Mouse (Mus musculus): ENCODE data around the gene Eri3.

The Eri3 gene

GRCm38 (mm10) chr4:117630053-117630670, 80.0 kb downstream of the Eri3 start:
- no peak for DNase-seq

DNA sequence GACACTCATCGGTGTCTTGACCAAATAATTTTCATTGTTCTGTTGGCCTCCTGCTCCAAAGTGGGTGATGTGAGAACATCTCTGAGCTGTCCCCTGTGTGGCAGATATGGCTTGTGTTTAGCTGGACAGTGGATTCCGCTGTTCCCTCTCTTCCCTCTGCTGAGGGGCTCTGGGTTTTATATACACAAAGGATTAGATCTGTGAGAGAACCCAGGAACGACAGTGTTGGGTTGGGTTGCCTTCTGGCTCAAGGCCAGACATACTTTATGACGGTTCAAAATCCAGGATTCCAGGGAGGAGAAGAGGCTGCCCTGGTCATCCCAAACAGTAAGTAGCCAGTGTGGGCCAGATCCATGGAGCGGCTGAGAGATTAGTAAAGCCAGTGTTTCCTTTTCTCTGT, 83.4 kb downstream of the Eri3 start:
- no peak for DNase-seq

GRCm38 (mm10) chr4:117634642-117635041, 84.5 kb downstream of the Eri3 start:
- no peak for DNase-seq

GRCm38 (mm10) chr4:117636152-117636551, 86.0 kb downstream of the Eri3 start:
- no peak for DNase-seq

GRCm38 (mm10) chr4:117636891-117637613, 86.9 kb downstream of the Eri3 start:
- DNase-seq = no peak

DNA sequence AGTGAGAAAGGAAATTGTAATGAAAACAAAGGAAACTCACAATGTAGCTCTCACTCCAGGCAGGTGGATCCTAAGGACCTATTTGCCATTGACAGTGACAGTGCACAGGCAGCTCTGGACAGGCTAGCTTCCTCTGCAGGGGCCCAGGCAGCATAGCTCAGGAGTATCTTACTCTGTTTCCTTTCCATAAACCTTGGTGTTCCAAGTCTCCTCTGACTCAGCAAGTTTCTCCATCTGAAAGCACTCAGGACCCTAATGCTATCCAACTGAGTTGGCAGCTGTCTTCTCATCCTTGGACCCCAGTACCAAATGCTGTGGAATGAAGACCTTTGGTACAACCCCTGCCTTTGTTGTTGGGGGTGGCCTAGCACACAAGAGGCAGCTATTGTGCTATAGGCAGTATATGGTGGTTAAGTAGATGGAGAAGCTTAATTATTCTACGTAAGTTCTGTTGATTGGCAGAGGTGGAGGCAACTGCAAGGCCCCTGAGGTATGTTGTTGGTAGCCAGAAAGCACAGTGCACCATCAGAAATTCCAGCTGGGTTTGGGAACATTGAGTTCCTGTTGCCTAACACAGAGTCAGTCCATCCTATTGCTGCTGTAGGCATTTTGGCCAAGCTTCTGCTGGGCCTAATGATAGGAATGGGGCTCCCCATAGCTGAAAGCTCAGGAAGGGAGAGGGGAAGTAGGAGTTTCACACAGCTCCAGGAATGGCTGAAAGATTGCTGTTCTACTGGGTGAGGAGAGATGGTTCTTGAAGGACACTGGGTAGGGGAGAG, 90.9 kb downstream of the Eri3 start:
- DNase-seq = no peak

DNA sequence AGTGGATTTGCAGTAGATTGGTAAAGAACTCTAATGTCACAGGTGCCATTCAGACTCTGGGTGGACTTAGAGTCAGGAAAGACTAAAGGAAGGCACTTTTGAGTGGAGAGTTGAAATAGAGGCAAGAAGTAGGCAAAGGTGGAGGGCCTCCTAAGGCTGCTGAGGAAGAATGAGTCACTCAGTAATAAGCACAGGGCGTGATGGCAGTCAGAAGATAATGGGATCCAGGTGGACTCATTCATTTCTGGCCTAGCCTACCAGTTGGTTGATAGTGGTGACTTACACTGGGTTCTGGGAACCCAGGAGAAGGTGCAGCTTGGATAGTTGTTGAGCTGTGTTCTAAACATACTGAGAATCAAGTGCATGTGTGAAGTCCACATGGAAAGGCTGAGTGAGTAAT, 91.6 kb downstream of the Eri3 start:
- no peak for DNase-seq

DNA sequence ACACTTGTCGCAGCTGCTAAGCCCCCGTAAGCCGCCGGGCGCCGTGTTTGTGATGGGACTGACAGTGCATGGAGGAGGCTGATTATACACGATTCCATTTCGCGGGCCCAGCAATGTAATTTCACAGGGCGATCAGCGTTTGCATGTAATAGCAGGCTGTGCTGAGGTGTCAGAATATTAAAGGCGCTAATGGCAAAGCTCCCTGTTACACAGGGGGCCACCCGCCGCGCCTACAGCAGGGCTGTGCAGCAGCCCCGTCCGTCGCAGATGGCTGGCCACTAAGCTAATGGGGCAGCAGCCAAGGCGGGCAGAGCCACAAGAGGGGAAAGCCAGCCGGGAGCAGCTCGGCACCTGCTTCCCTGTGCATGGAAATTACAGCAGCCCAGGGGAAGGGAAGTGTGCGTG, 94.9 kb downstream of the Eri3 start:
- DNase-seq = peak; percentile 41

DNA sequence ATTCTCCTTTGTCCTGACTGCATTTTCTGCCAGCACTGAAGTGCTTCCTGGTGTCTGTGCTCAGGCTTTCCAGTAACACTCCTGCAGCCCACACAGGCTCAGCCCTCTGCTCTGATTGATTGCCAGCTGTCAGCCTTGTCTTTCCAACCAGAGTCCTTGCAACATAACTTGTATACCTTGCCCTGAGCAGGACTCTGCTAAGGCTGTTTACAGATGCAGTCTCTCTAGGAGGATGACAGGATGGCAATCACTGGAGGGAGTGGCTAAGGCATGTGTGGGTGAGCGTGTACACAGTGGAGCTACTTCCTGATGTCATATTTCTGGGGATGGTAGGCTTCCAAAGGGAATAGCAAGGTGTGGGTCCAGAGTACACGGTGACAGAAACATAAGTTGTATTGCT, 95.7 kb downstream of the Eri3 start:
- no peak for DNase-seq

GRCm38 (mm10) chr4:117646496-117646895, 96.3 kb downstream of the Eri3 start:
- no peak for DNase-seq

GRCm38 (mm10) chr4:117646926-117647755, 97.0 kb downstream of the Eri3 start:
- DNase-seq = no peak

DNA sequence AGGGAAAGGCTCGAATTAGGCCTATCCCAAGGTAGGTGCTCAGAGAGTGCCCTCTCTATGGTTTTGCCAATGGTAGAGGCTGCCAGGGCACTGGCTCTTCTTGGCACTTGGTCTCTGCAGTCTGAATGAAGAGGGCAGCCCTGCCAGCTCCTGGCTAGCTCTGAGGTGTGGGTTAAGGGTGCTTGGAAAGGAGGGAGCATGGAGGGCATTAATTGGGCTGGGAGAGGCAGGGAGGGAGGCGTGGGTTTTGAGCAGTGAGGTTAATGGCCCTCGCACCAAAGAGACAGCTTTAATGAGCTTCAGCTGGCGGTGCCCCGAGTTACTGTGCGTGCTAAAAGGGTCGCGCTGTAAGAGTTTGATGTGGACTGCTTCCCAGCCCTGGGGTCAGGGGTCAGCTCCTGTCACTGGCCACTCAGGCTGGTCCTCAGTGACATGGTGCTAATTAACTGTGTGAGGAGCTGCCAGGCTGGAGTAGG, 101.5 kb downstream of the Eri3 start:
- DNase-seq = peak; percentile 50

DNA sequence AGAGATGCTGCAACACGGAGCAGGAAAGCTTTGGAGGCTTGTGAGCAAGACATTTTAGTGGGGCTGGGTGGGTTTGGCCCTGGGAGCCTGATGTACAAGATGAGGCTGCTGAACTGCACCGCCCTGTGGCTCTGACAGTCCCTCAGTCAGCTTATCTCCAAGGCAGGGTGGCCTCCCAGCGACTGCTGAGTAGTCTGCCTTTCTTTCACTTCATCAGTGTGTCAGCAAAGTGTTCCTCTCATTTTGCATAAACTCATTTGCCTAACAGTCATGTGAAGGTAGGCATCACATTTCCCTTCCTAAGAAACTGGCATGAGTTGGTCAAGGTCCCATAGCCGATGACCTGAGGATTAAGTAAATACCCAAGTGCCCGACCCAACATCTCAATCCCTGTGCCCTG, 102.6 kb downstream of the Eri3 start:
- no peak for DNase-seq

- no peak for DNase-seq
Measured at GRCm38 (mm10) chr4:117654016-117654702, 104.0 kb downstream of the Eri3 start.

DNA sequence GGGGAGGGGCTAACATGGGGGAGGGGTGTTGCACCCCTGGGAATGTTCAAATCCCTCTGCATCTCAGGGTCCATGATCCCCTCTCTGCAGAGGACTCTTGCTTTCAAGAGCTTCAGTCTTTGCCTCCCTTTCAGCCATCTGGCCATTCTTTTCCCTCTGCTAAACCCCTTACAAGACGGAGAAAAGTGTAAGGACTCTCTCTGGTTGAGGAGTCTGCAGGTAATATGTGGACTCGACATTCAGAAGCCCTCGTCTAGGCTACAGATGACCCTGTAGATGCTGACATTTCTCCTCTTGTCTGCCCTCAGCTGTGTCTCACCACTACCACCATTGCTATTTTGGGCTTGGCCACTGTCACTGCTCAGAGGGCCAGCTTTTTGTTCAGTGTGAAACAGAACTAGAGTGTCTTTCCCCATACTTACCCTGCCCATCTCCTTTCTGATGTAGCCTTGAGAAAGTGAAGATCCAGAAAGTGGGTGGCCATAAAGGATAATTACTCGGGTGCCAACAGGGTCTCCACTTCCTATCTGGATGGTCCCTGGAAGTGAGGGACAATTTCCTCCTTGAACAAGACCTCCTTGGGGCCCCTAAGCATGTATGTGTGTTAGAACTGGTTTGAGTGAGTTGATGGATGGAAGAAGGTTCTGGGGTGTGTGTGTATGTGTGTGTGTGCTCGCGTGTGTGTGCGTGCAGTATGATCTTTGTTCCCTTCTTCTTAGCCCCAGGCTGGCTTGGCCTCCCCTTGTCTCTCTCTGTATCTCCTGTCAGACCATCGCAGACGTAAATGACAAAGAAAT, 104.7 kb downstream of the Eri3 start:
- DNase-seq = no peak

DNA sequence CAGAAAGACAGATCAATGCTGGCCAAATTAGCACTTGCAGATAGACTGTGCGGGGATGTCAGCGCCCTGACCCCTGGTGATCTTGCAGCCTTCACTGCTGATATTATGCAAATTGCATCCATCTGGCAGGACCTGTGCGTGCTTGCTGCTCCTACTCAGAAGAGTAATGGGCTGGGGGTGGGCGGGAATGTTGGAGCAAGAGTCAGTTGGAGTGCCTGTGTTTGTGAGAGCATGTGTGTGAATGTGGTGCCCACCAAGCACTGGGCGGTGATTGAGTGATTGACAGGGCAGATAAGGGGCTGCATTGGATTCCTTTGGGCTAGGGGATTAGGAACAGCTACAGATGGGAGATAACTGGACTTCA, 105.3 kb downstream of the Eri3 start:
- no peak for DNase-seq

DNA sequence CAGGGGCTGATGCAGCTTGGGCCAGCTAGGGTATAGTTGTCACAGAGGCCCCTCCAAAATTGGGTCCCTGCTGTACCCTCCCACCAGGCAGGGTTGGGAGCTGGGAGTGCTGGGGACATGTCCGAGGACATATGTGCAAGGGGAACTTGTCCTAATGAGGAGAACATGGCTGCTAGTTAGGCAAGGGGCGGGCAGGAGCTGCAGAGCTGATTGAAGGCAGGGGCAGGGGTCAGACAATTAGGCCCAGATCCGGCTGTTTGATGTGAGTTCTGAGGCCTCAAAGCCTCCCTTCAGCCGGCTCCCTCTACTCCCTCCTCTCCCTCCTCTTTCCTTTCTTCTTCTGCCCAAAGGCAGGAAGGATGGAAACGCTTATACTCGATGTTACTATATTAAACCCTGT, 106.8 kb downstream of the Eri3 start:
- DNase-seq = no peak

- no peak for DNase-seq
Measured at GRCm38 (mm10) chr4:117657646-117658045, 107.5 kb downstream of the Eri3 start.

DNA sequence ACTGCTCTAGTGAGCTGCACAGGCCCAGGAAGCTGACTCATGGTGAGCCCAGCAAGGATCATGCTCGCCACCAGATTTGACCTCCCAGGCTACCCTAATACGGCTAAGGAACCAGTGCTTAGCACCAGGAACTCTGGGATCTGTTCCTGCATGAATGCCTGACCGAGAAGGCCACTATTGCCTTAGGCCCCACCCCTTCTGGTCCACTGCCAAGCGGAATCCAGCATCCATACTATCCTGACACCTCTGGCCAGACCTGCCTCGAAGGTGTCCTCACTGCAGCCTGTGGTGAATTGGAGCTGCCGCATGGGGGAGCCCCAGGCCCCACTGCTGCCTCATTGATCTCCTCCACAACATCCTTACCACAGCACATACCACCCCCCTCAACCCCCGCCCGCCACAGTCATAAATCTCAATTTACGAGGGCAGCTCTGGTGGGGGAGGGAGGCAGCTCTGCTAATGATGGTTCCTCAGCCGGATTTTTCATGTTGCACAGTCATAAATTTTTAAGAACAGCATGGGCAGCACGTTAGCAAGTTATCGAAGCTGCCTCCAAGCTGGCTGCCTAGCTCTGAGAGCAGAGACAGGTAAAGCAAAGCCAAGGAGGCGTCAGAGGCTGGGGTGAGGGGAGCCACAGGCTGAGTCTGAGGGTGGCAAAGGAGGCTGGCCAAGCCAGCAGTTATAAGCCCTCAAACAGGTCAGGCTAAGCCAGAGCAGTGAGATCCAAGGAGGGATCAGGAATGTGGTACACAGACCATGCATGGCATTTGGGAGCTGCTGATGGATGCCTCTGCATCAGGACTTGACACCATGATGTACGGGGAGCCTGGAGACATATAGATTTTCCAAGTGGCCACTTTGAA, 108.6 kb downstream of the Eri3 start:
- no peak for DNase-seq

GRCm38 (mm10) chr4:117660001-117660400, 109.8 kb downstream of the Eri3 start:
- no peak for DNase-seq
